Comparison of ENCODE assay signal across 24 mouse cellular contexts in the genomic region with DNA sequence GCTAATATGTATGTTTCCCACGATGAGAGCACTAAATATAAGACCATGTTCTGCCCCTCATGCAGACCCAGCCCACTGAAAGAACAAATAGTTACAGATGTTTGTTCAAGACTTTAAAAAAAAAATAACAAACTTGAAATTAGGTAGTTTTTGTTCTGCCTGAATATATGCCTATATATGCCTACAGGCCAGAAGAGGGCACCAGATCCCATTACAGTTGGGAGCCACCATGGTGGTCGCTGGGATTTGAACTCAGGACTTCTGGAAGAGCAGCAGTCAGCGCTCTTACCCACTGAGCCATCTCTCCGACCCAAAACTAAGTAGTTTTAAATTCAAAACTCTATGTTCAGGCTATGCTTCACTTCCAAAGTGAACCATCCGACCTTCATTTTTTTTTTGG. TPM values are rescaled to one million over a fixed set of nuclear protein-coding genes. Genes with fewer than 3 reads are reported as not detected.
A peak's percentile ranks its signal among the peaks of the same experiment; 100 is the strongest.
DNase-seq lines count a peak whose midpoint lies in the region; ATAC-seq and TF ChIP-seq lines count a peak whose summit lies in the region.
"Had no signal": no experiment of that assay in that cellular context is flagged by ENCODE, and none has a peak within 500 bp of the region (broad histone marks: within the 10 kb centered on the region; RNA-seq: fewer than 3 reads in every experiment).

No protein-coding gene starts in this region.

- TF ChIP-seq EP300 in CH12.LX (IDR thresholded peaks at IDR 0.05; ENCODE audit: low read length) = no peak

- 96% methylated on average over 5 of the region's 5 CpGs for WGBS in hindbrain, postnatal 0 days
- 95% methylated on average over 5 of the region's 5 CpGs for WGBS in hindbrain, embryonic 12.5 days
- WGBS in lung, adult 2 months = 90% methylated on average over 5 of the region's 5 CpGs
- WGBS in forebrain, embryonic 13.5 days = 93% methylated on average over 5 of the region's 5 CpGs

- no peak for ATAC-seq in hindbrain, postnatal 0 days
- no peak for ATAC-seq in hindbrain, embryonic 12.5 days (ENCODE audit: low FRiP score)
- ATAC-seq in megakaryocyte-erythroid progenitor cell, adult 5-6 weeks (replicated peaks; ENCODE audit: low FRiP score, low TSS enrichment, poor library complexity, severe bottlenecking) = no peak
- ATAC-seq in forebrain, embryonic 13.5 days = no peak

- no peak overlapping the region for H3K27ac ChIP-seq in hindbrain, postnatal 0 days
- H3K27ac ChIP-seq in hindbrain, embryonic 12.5 days = no peak overlapping the region
- no peak overlapping the region for H3K27ac ChIP-seq in CH12.LX (ENCODE audit: insufficient read depth, low read depth)
- no peak overlapping the region for H3K27ac ChIP-seq in cortical plate, adult 2 months (ENCODE audit: insufficient read depth, low read length)
- H3K27ac ChIP-seq in forebrain, embryonic 13.5 days = no peak overlapping the region
- H3K27ac ChIP-seq: forebrain, embryonic 10.5 days; heart, embryonic 15.5 days; hindbrain, embryonic 10.5 days; limb, embryonic 12.5 days; liver, embryonic 15.5 days; macrophage; neural tube, embryonic 12.5 days had no signal

- no peak for TF ChIP-seq POLR2A in lung, adult 2 months (IDR thresholded peaks at IDR 0.05; ENCODE audit: borderline replicate concordance, extremely low read depth, low read depth, low read length)
- TF ChIP-seq POLR2A in CH12.LX (IDR thresholded peaks at IDR 0.05; ENCODE audit: low read depth, low read length) = no peak
- no peak for TF ChIP-seq POLR2A in cortical plate, adult 2 months (IDR thresholded peaks at IDR 0.05; ENCODE audit: extremely low read depth, insufficient read depth, low read length)

- dilution Hi-C loops in CH12.LX (cut with MboI; ENCODE audit: extremely low pct_ligation_motif_present, extremely low pct_unique_long_range_greater_than_20kb, low sequenced_read_pairs) = no loop called here

- no peaks in the 10 kb centered on the region for H3K79me2 ChIP-seq in CH12.LX (replicated peaks; ENCODE audit: control insufficient read depth, extremely low read depth, insufficient read depth, poor library complexity, severe bottlenecking)

- H3K9ac ChIP-seq in hindbrain, postnatal 0 days (replicated peaks; ENCODE audit: low read length) = no peak overlapping the region
- H3K9ac ChIP-seq in hindbrain, embryonic 12.5 days = no peak overlapping the region
- no peak overlapping the region for H3K9ac ChIP-seq in CH12.LX (ENCODE audit: insufficient read depth, low read depth)
- H3K9ac ChIP-seq in forebrain, embryonic 13.5 days = no peak overlapping the region
- H3K9ac ChIP-seq: heart, embryonic 15.5 days; limb, embryonic 12.5 days; liver, embryonic 15.5 days; neural tube, embryonic 12.5 days had no signal

- TF ChIP-seq CTCF in hindbrain, postnatal 0 days (IDR thresholded peaks at IDR 0.05; ENCODE audit: low read depth) = peak; percentile 22; the same call in 1 of the 2 replicates
- TF ChIP-seq CTCF in lung, adult 2 months (IDR thresholded peaks at IDR 0.05; ENCODE audit: insufficient read depth, low read length) = 0 out of 2 replicates have a peak, but pooled peaks have one; percentile 6
- peak in 1 of 2 experiments; percentile 44; a peak in 2 of 4 replicates for TF ChIP-seq CTCF in CH12.LX (conservative IDR thresholded peaks at IDR 0.05 in 1 of 2, IDR thresholded peaks at IDR 0.05 in 1 of 2; ENCODE audit: low read depth in 2 of 2, low read length in 2 of 2)
- 0 out of 2 replicates have a peak, but pooled peaks have one; percentile 13 for TF ChIP-seq CTCF in cortical plate, adult 2 months (IDR thresholded peaks at IDR 0.05; ENCODE audit: extremely low read depth, insufficient read depth, low read length)

- H3K9me3 ChIP-seq in hindbrain, postnatal 0 days (ENCODE audit: low read length) = no peaks in the 10 kb centered on the region
- no peaks in the 10 kb centered on the region for H3K9me3 ChIP-seq in hindbrain, embryonic 12.5 days (replicated peaks)
- H3K9me3 ChIP-seq in CH12.LX (replicated peaks; ENCODE audit: low read length) = no peaks in the 10 kb centered on the region
- no peaks in the 10 kb centered on the region for H3K9me3 ChIP-seq in forebrain, embryonic 13.5 days (replicated peaks)
- H3K9me3 ChIP-seq: forebrain, embryonic 10.5 days; G1E; heart, embryonic 15.5 days; hindbrain, embryonic 10.5 days; limb, embryonic 12.5 days; liver, embryonic 15.5 days; neural tube, embryonic 12.5 days had no signal

- H3K4me1 ChIP-seq in hindbrain, postnatal 0 days (ENCODE audit: insufficient read depth, low read length) = no peaks in the 10 kb centered on the region
- no peaks in the 10 kb centered on the region for H3K4me1 ChIP-seq in hindbrain, embryonic 12.5 days
- no peaks in the 10 kb centered on the region for H3K4me1 ChIP-seq in lung, adult 2 months (ENCODE audit: control insufficient read depth, insufficient read depth, low read length)
- H3K4me1 ChIP-seq in CH12.LX (ENCODE audit: control insufficient read depth in 1 of 2, insufficient read depth in 2 of 2) = no peaks in the 10 kb centered on the region
- no peaks in the 10 kb centered on the region for H3K4me1 ChIP-seq in cortical plate, adult 2 months (ENCODE audit: control insufficient read depth, insufficient read depth, low read length)
- H3K4me1 ChIP-seq in forebrain, embryonic 13.5 days = no peaks in the 10 kb centered on the region
- H3K4me1 ChIP-seq: forebrain, embryonic 10.5 days; heart, embryonic 15.5 days; limb, embryonic 12.5 days; liver, embryonic 15.5 days; neural tube, embryonic 12.5 days had no signal

- H3K27me3 ChIP-seq in hindbrain, postnatal 0 days (ENCODE audit: insufficient read depth, low read length) = no peaks in the 10 kb centered on the region
- no peaks in the 10 kb centered on the region for H3K27me3 ChIP-seq in hindbrain, embryonic 12.5 days
- no peaks in the 10 kb centered on the region for H3K27me3 ChIP-seq in CH12.LX (replicated peaks)
- no peaks in the 10 kb centered on the region for H3K27me3 ChIP-seq in forebrain, embryonic 13.5 days
- H3K27me3 ChIP-seq: heart, embryonic 15.5 days; limb, embryonic 12.5 days; liver, embryonic 15.5 days; neural tube, embryonic 12.5 days had no signal

- no peak overlapping the region for H3K4me3 ChIP-seq in hindbrain, postnatal 0 days (ENCODE audit: low read length)
- H3K4me3 ChIP-seq in hindbrain, embryonic 12.5 days = no peak overlapping the region
- H3K4me3 ChIP-seq in lung, adult 2 months (replicated peaks; ENCODE audit: extremely low read depth, low read depth, low read length) = no peak overlapping the region
- H3K4me3 ChIP-seq in CH12.LX (replicated peaks in 1 of 3; ENCODE audit: low read depth in 2 of 3, low read length in 2 of 3, poor library complexity in 1 of 3) = no peak overlapping the region
- H3K4me3 ChIP-seq in cortical plate, adult 2 months (ENCODE audit: insufficient read depth, low read length) = no peak overlapping the region
- H3K4me3 ChIP-seq in forebrain, embryonic 13.5 days = no peak overlapping the region
- H3K4me3 ChIP-seq: forebrain, embryonic 10.5 days; heart, embryonic 15.5 days; hindbrain, embryonic 10.5 days; limb, embryonic 12.5 days; liver, embryonic 15.5 days; neural tube, embryonic 12.5 days had no signal

- TF ChIP-seq RAD21 in CH12.LX (IDR thresholded peaks at IDR 0.05; ENCODE audit: low read depth, low read length) = peak; percentile 25

- H3K36me3 ChIP-seq in hindbrain, postnatal 0 days (ENCODE audit: insufficient read depth, low read length) = peaks cover 60% of the 10 kb centered on the region
- H3K36me3 ChIP-seq in hindbrain, embryonic 12.5 days = peaks cover 80% of the 10 kb centered on the region
- H3K36me3 ChIP-seq in CH12.LX (replicated peaks in 1 of 2; ENCODE audit: control insufficient read depth in 1 of 2, insufficient read depth in 1 of 2, low read length in 1 of 2) = peaks cover 58 to 83% of the 10 kb centered on the region in 2 experiments
- peaks cover 86% of the 10 kb centered on the region for H3K36me3 ChIP-seq in forebrain, embryonic 13.5 days (ENCODE audit: poor library complexity, severe bottlenecking)

- in situ Hi-C loops in CH12.LX (cut with MboI; ENCODE audit: low pct_ligation_motif_present, low pct_unique_long_range_greater_than_20kb, low sequenced_read_pairs) = no loop called here

- no peak for DNase-seq in hindbrain, postnatal 0 days (ENCODE audit: low spot score)
- no peak for DNase-seq in lung, adult 2 months
- DNase-seq in lung, postnatal 25 days (ENCODE audit: low spot score) = no peak
- DNase-seq in CH12.LX (ENCODE audit: extremely low read depth) = no peak
- DNase-seq: adrenal gland, adult 8-10 months; cerebellum, adult 9-11 months; gastrocnemius, postnatal 10 days; heart, adult 18-20 months; kidney, adult 9 months; layer of hippocampus, adult 9-11 months; right cerebral cortex, postnatal 4 days had no signal

- no peak overlapping the region for H3K4me2 ChIP-seq in hindbrain, postnatal 0 days (ENCODE audit: low read depth, low read length)
- H3K4me2 ChIP-seq in hindbrain, embryonic 12.5 days (replicated peaks) = no peak overlapping the region
- H3K4me2 ChIP-seq in CH12.LX (ENCODE audit: insufficient read depth, low read depth, poor library complexity, severe bottlenecking) = no peak overlapping the region
- no peak overlapping the region for H3K4me2 ChIP-seq in forebrain, embryonic 13.5 days
- H3K4me2 ChIP-seq: heart, embryonic 15.5 days; limb, embryonic 12.5 days; liver, embryonic 15.5 days; midbrain, embryonic 11.5 days; neural tube, embryonic 12.5 days had no signal

RNA-seq across cellular contexts. Expression of a gene that starts 20.4 kb away (rescaled TPM):
- 7.0 and 7.5 TPM in 2 replicates for total RNA-seq in hindbrain, postnatal 0 days (2014; rRNA removed)
- polyA plus RNA-seq in hindbrain, postnatal 0 days (2015; fragmentation: Nextera tagmentation; extraction: Ambion mirVana) = 17.9 and 18.9 TPM in 2 replicates
- 21.3 and 22.5 TPM in 2 replicates for polyA plus RNA-seq in hindbrain, embryonic 12.5 days (2016; fragmentation: Nextera tagmentation; extraction: Ambion mirVana)
- 4.9 and 5.7 TPM in 2 replicates for polyA plus RNA-seq in lung, adult 2 months (2012; rRNA removed)
- total RNA-seq in CH12.LX (2012; rRNA removed) (6.9 and 7.9 TPM in 2 replicates), CH12.LX (2014; rRNA removed) (4.2 and 4.3 TPM in 2 replicates)
- 13.8 and 14.2 TPM in 2 replicates for polyA plus RNA-seq in CH12.LX (2012; ENCODE audit: insufficient read length, low read depth)
- 21.7 and 24.1 TPM in 2 replicates for polyA plus RNA-seq in cortical plate, adult 2 months (2012; rRNA removed)
- total RNA-seq in megakaryocyte-erythroid progenitor cell, adult 5-6 weeks (2014; fragmentation: Nextera tagmentation) = 13.8 and 26.2 TPM in 2 replicates
- total RNA-seq in megakaryocyte-erythroid progenitor cell, adult 5-6 weeks (2017) = 23.3 and 39.3 TPM in 2 replicates
- polyA plus RNA-seq in forebrain, embryonic 13.5 days (2015; fragmentation: Nextera tagmentation; extraction: Ambion mirVana) = 19.3 and 19.5 TPM in 2 replicates

RNA-seq across cellular contexts. Expression of a gene that starts 36.1 kb away (rescaled TPM):
- 3.8 and 4.7 TPM in 2 replicates for total RNA-seq in hindbrain, postnatal 0 days (2014; rRNA removed)
- polyA plus RNA-seq in hindbrain, postnatal 0 days (2015; fragmentation: Nextera tagmentation; extraction: Ambion mirVana) = 2.8 and 3.0 TPM in 2 replicates
- 3.8 and 4.0 TPM in 2 replicates for polyA plus RNA-seq in hindbrain, embryonic 12.5 days (2016; fragmentation: Nextera tagmentation; extraction: Ambion mirVana)
- polyA plus RNA-seq in lung, adult 2 months (2012; rRNA removed) = 7.5 and 11.0 TPM in 2 replicates
- total RNA-seq in CH12.LX (2012; rRNA removed) (0.13 and 0.25 TPM in 2 replicates), CH12.LX (2014; rRNA removed) (0.14 and 0.17 TPM in 2 replicates)
- polyA plus RNA-seq in CH12.LX (2012; ENCODE audit: insufficient read length, low read depth) = 0.34 and 0.63 TPM in 2 replicates
- 5.6 and 5.8 TPM in 2 replicates for polyA plus RNA-seq in cortical plate, adult 2 months (2012; rRNA removed)
- total RNA-seq in megakaryocyte-erythroid progenitor cell, adult 5-6 weeks (2014; fragmentation: Nextera tagmentation) = not detected in 2 replicates
- total RNA-seq in megakaryocyte-erythroid progenitor cell, adult 5-6 weeks (2017) = not detected in 2 replicates
- polyA plus RNA-seq in forebrain, embryonic 13.5 days (2015; fragmentation: Nextera tagmentation; extraction: Ambion mirVana) = 1.1 and 1.3 TPM in 2 replicates
- polyA plus RNA-seq: macrophage had no signal
